Mouse (Mus musculus) thymus, postnatal 25 days (tissue): ENCODE measurements around the gene Tmem213.
A peak's percentile ranks its signal among the peaks of the same experiment; 100 is the strongest.

Experiments
- DNase-seq: peaks from one replicate; pipeline ENCODE4 v3.0.0; 2022

The Tmem213 gene

GRCm38 (mm10) chr6:38118341-38118740 is 9.3 kb downstream of the Tmem213 start:
- no peak for DNase-seq

GRCm38 (mm10) chr6:38120681-38121371 is 11.8 kb downstream of the Tmem213 start:
- DNase-seq: peak; percentile 34

- DNase-seq: no peak
These were observed 12.8 kb downstream of the Tmem213 start for GRCm38 (mm10) chr6:38121843-38122242.

GRCm38 (mm10) chr6:38122791-38123190 is 13.7 kb downstream of the Tmem213 start:
- DNase-seq: no peak

GRCm38 (mm10) chr6:38123471-38124206 is 14.6 kb downstream of the Tmem213 start:
- DNase-seq: no peak

GRCm38 (mm10) chr6:38124207-38124835 is 15.3 kb downstream of the Tmem213 start, which contains the start of gene Atp6v0a4:
TSS of gene Atp6v0a4 (minus strand) at chr6:38124586.
- no peak for DNase-seq

- no peak for DNase-seq
These were observed 15.8 kb downstream of the Tmem213 start for GRCm38 (mm10) chr6:38124882-38125281.

- DNase-seq: no peak
These were observed 16.4 kb downstream of the Tmem213 start for GRCm38 (mm10) chr6:38125462-38125861.

- DNase-seq: no peak
These were observed 19.1 kb downstream of the Tmem213 start for GRCm38 (mm10) chr6:38128115-38128514.

- DNase-seq: no peak
These were observed 20.8 kb downstream of the Tmem213 start for GRCm38 (mm10) chr6:38129883-38130282.

- DNase-seq: no peak
These were observed 22.8 kb downstream of the Tmem213 start for GRCm38 (mm10) chr6:38131801-38132231.

- no peak for DNase-seq
These were observed 25.9 kb downstream of the Tmem213 start for GRCm38 (mm10) chr6:38134806-38135559.

- no peak for DNase-seq
These were observed 30.0 kb downstream of the Tmem213 start for GRCm38 (mm10) chr6:38139086-38139485.

- DNase-seq: no peak
These were observed 31.3 kb downstream of the Tmem213 start for GRCm38 (mm10) chr6:38140402-38140801.

GRCm38 (mm10) chr6:38144161-38144998 is 35.3 kb downstream of the Tmem213 start:
- DNase-seq: no peak

GRCm38 (mm10) chr6:38145463-38146065 is 36.5 kb downstream of the Tmem213 start:
- DNase-seq: no peak

- DNase-seq: no peak
These were observed 38.2 kb downstream of the Tmem213 start for GRCm38 (mm10) chr6:38147301-38147700.

- no peak for DNase-seq
These were observed 39.6 kb downstream of the Tmem213 start for GRCm38 (mm10) chr6:38148626-38149025.

GRCm38 (mm10) chr6:38149483-38149882 is 40.4 kb downstream of the Tmem213 start:
- no peak for DNase-seq

GRCm38 (mm10) chr6:38152305-38152704 is 43.2 kb downstream of the Tmem213 start:
- DNase-seq: no peak

- DNase-seq: no peak
These were observed 47.1 kb downstream of the Tmem213 start for GRCm38 (mm10) chr6:38156204-38156603.

GRCm38 (mm10) chr6:38157925-38158324 is 48.9 kb downstream of the Tmem213 start:
- DNase-seq: no peak
